Mouse (Mus musculus): ENCODE measurements at regions not wholly inside any gene's neighbourhood (a gene's known extent, or its start where the extent isn't known, plus 50 kb on each side); places are given as distances from the start of the nearest gene placed in this dataset.

- Histone ChIP-seq H3K27me3 (ENCODE audit: insufficient read depth, low read length) (no peaks in the 10 kb centered on the region), H3K4me1 (replicated peaks; ENCODE audit: low read depth, low read length) (no peaks in the 10 kb centered on the region), H3K4me3 (replicated peaks; ENCODE audit: low read length) (no peak overlapping the region), H3K36me3 (ENCODE audit: insufficient read depth, low read length) (no peaks in the 10 kb centered on the region), H3K9me3 (ENCODE audit: low read length) (no peaks in the 10 kb centered on the region)
- TF ChIP-seq CTCF (conservative IDR thresholded peaks at IDR 0.05; ENCODE audit: low read length) (no peak), POU5F1 (IDR thresholded peaks at IDR 0.05; ENCODE audit: borderline replicate concordance, low read length) (no peak), NANOG (IDR thresholded peaks at IDR 0.05; ENCODE audit: borderline replicate concordance, low read length) (no peak)
Observed at GRCm38 (mm10) chr1:169159786-169160185, 371.5 kb downstream of the Nuf2 start.

- H3K27me3 ChIP-seq (ENCODE audit: insufficient read depth, low read length), result no peaks in the 10 kb centered on the region
- TF ChIP-seq CTCF (conservative IDR thresholded peaks at IDR 0.05; ENCODE audit: low read length) (no peak), POU5F1 (IDR thresholded peaks at IDR 0.05; ENCODE audit: borderline replicate concordance, low read length) (no peak), NANOG (IDR thresholded peaks at IDR 0.05; ENCODE audit: borderline replicate concordance, low read length) (no peak)
- no peaks in the 10 kb centered on the region for H3K4me1 ChIP-seq (replicated peaks; ENCODE audit: low read depth, low read length)
- H3K4me3 ChIP-seq (replicated peaks; ENCODE audit: low read length), result no peak overlapping the region
- no peaks in the 10 kb centered on the region for H3K9me3 ChIP-seq (ENCODE audit: low read length)
- no peaks in the 10 kb centered on the region for H3K36me3 ChIP-seq (ENCODE audit: insufficient read depth, low read length)
Observed at GRCm38 (mm10) chr1:169157496-169157895, 373.8 kb downstream of the Nuf2 start.

GRCm38 (mm10) chr1:169156875-169157274 is 374.4 kb downstream of the Nuf2 start:
- Histone ChIP-seq H3K9me3 (ENCODE audit: low read length) (no peaks in the 10 kb centered on the region), H3K27me3 (ENCODE audit: insufficient read depth, low read length) (no peaks in the 10 kb centered on the region), H3K4me3 (replicated peaks; ENCODE audit: low read length) (no peak overlapping the region), H3K36me3 (ENCODE audit: insufficient read depth, low read length) (no peaks in the 10 kb centered on the region), H3K4me1 (replicated peaks; ENCODE audit: low read depth, low read length) (no peaks in the 10 kb centered on the region)
- TF ChIP-seq CTCF (conservative IDR thresholded peaks at IDR 0.05; ENCODE audit: low read length) (peak; percentile 43), NANOG (IDR thresholded peaks at IDR 0.05; ENCODE audit: borderline replicate concordance, low read length) (no peak)

- H3K27me3 ChIP-seq (ENCODE audit: insufficient read depth, low read length), result no peaks in the 10 kb centered on the region
- no peaks in the 10 kb centered on the region for H3K36me3 ChIP-seq (ENCODE audit: insufficient read depth, low read length)
- TF ChIP-seq CTCF (conservative IDR thresholded peaks at IDR 0.05; ENCODE audit: low read length), result no peak
- TF ChIP-seq NANOG (IDR thresholded peaks at IDR 0.05; ENCODE audit: borderline replicate concordance, low read length), result no peak
- no peak for TF ChIP-seq POU5F1 (IDR thresholded peaks at IDR 0.05; ENCODE audit: borderline replicate concordance, low read length)
- H3K4me3 ChIP-seq (replicated peaks; ENCODE audit: low read length), result no peak overlapping the region
- no peaks in the 10 kb centered on the region for H3K9me3 ChIP-seq (ENCODE audit: low read length)
- H3K4me1 ChIP-seq (replicated peaks; ENCODE audit: low read depth, low read length), result no peaks in the 10 kb centered on the region
Observed at GRCm38 (mm10) chr1:169155484-169156459, 375.5 kb downstream of the Nuf2 start.

- Histone ChIP-seq H3K4me3 (replicated peaks; ENCODE audit: low read length) (no peak overlapping the region), H3K27me3 (ENCODE audit: insufficient read depth, low read length) (no peaks in the 10 kb centered on the region), H3K36me3 (ENCODE audit: insufficient read depth, low read length) (no peaks in the 10 kb centered on the region), H3K9me3 (ENCODE audit: low read length) (no peaks in the 10 kb centered on the region), H3K4me1 (replicated peaks; ENCODE audit: low read depth, low read length) (no peaks in the 10 kb centered on the region)
- no peak for TF ChIP-seq NANOG (IDR thresholded peaks at IDR 0.05; ENCODE audit: borderline replicate concordance, low read length)
- no peak for TF ChIP-seq POU5F1 (IDR thresholded peaks at IDR 0.05; ENCODE audit: borderline replicate concordance, low read length)
- no peak for TF ChIP-seq CTCF (conservative IDR thresholded peaks at IDR 0.05; ENCODE audit: low read length)
Observed at GRCm38 (mm10) chr1:169142216-169142615, 389.0 kb downstream of the Nuf2 start.

- no peaks in the 10 kb centered on the region for H3K36me3 ChIP-seq (ENCODE audit: insufficient read depth, low read length)
- H3K4me1 ChIP-seq (replicated peaks; ENCODE audit: low read depth, low read length), result no peaks in the 10 kb centered on the region
- no peaks in the 10 kb centered on the region for H3K9me3 ChIP-seq (ENCODE audit: low read length)
- H3K4me3 ChIP-seq (replicated peaks; ENCODE audit: low read length), result no peak overlapping the region
- H3K27me3 ChIP-seq (ENCODE audit: insufficient read depth, low read length), result no peaks in the 10 kb centered on the region
- TF ChIP-seq CTCF (conservative IDR thresholded peaks at IDR 0.05; ENCODE audit: low read length), result no peak
- no peak for TF ChIP-seq NANOG (IDR thresholded peaks at IDR 0.05; ENCODE audit: borderline replicate concordance, low read length)
- TF ChIP-seq POU5F1 (IDR thresholded peaks at IDR 0.05; ENCODE audit: borderline replicate concordance, low read length), result no peak
Observed at GRCm38 (mm10) chr1:169140056-169140455, 391.2 kb downstream of the Nuf2 start.

- H3K36me3 ChIP-seq (ENCODE audit: insufficient read depth, low read length), result no peaks in the 10 kb centered on the region
- H3K4me1 ChIP-seq (replicated peaks; ENCODE audit: low read depth, low read length), result no peaks in the 10 kb centered on the region
- no peaks in the 10 kb centered on the region for H3K27me3 ChIP-seq (ENCODE audit: insufficient read depth, low read length)
- 0 out of 2 replicates have a peak, but pooled peaks cover under 1% of the 10 kb centered on the region for H3K9me3 ChIP-seq (ENCODE audit: low read length)
- TF ChIP-seq POU5F1 (IDR thresholded peaks at IDR 0.05; ENCODE audit: borderline replicate concordance, low read length), result no peak
- TF ChIP-seq CTCF (conservative IDR thresholded peaks at IDR 0.05; ENCODE audit: low read length), result no peak
- no peak for TF ChIP-seq NANOG (IDR thresholded peaks at IDR 0.05; ENCODE audit: borderline replicate concordance, low read length)
- H3K4me3 ChIP-seq (replicated peaks; ENCODE audit: low read length), result no peak overlapping the region
Observed at GRCm38 (mm10) chr1:169139507-169139906, 391.8 kb downstream of the Nuf2 start.

GRCm38 (mm10) chr1:169139184-169139486 is 392.1 kb downstream of the Nuf2 start:
- TF ChIP-seq CTCF (conservative IDR thresholded peaks at IDR 0.05; ENCODE audit: low read length), result no peak
- TF ChIP-seq POU5F1 (IDR thresholded peaks at IDR 0.05; ENCODE audit: borderline replicate concordance, low read length), result no peak
- H3K36me3 ChIP-seq (ENCODE audit: insufficient read depth, low read length), result no peaks in the 10 kb centered on the region

More at GRCm38 (mm10) chr1:169139184-169139486, 392.1 kb downstream of the Nuf2 start:
- Histone ChIP-seq H3K4me3 (replicated peaks; ENCODE audit: low read length) (no peak overlapping the region), H3K9me3 (ENCODE audit: low read length) (peaks cover 5% of the 10 kb centered on the region; the same call in 1 of the 2 replicates), H3K27me3 (ENCODE audit: insufficient read depth, low read length) (no peaks in the 10 kb centered on the region), H3K4me1 (replicated peaks; ENCODE audit: low read depth, low read length) (no peaks in the 10 kb centered on the region)

All from E14TG2a.4 (cell line).